Mouse (Mus musculus) heart, postnatal 0 days (tissue): Measurements from ENCODE around the gene Kif20b. TPM values are rescaled to one million over a fixed set of nuclear protein-coding genes. Genes with fewer than 3 reads are reported as not detected.

Experiments used
- ATAC-seq: fragments of 200-750 bp; cut with Nextera tagmentation; 2 replicates; pipeline ENCODE4 v1.8.0; 2017; ENCODE audit warnings: low read depth, moderate number of reproducible peaks, moderate library complexity; ENCODE audit not compliant: insufficient read depth
- DNase-seq: peaks from one replicate; pipeline ENCODE4 v3.0.0-alpha.2; 2016; ENCODE audit warnings: low spot score
- H3K27ac ChIP-seq: fragments of 300-500 bp; sonication (generic); 2 replicates; pipeline ENCODE4 v1.5.1; 2014; ENCODE audit warnings: low read depth, mild to moderate bottlenecking
- H3K27me3 ChIP-seq: fragments of 300-500 bp; sonication (generic); 2 replicates; pipeline ENCODE4 v1.6.1; 2014; ENCODE audit warnings: low read length, mixed read lengths; ENCODE audit not compliant: control insufficient read depth, insufficient read depth
- H3K36me3 ChIP-seq: fragments of 300-500 bp; sonication (generic); replicated peaks from 2 replicates; pipeline ENCODE4 v1.6.1; 2014; ENCODE audit warnings: low read length, mixed read lengths; ENCODE audit not compliant: control insufficient read depth, insufficient read depth
- H3K4me1 ChIP-seq: fragments of 300-500 bp; sonication (generic); 2 replicates; pipeline ENCODE4 v1.6.1; 2014; ENCODE audit warnings: antibody characterized with exemption; ENCODE audit not compliant: control insufficient read depth, insufficient read depth
- H3K4me2 ChIP-seq: fragments of 300-500 bp; sonication (generic); 2 replicates; pipeline ENCODE4 v1.6.1; 2014; ENCODE audit warnings: low read depth, mild to moderate bottlenecking, low read length, moderate library complexity
- H3K4me3 ChIP-seq: fragments of 300-500 bp; sonication (generic); 2 replicates; pipeline ENCODE4 v1.5.1; 2014; ENCODE audit warnings: low read depth, low read length
- H3K9ac ChIP-seq: fragments of 300-500 bp; sonication (generic); replicated peaks from 2 replicates; pipeline ENCODE4 v1.6.1; 2014; ENCODE audit warnings: low read depth, low read length, mixed read lengths
- H3K9me3 ChIP-seq: fragments of 300-500 bp; sonication (generic); replicated peaks from 2 replicates; pipeline ENCODE4 v1.6.1; 2016; ENCODE audit warnings: low read length; ENCODE audit not compliant: control insufficient read depth
- CTCF ChIP-seq: IDR thresholded peaks from 2 replicates; pipeline ENCODE4 v1.5.1; 2016; ENCODE audit warnings: antibody characterized with exemption, control low read depth, low read depth
- EP300 ChIP-seq: IDR thresholded peaks from 2 replicates; pipeline ENCODE4 v1.6.1; 2016; ENCODE audit warnings: antibody characterized with exemption, low read depth
- WGBS: fragments of 180-500 bp; shearing (Covaris S2); extraction: QIAGEN DNeasy Blood & Tissue Kit; methylation state at CpG from one replicate; pipeline ENCODE4 v1.1.7; 2014; 5-methylcytosine and 5-hydroxymethylcytosine counted together
- polyA plus RNA-seq: library from polyadenylated mRNA; unstranded; fragments of >200 nt; fragmentation: Nextera tagmentation; extraction: Ambion mirVana; gene quantifications from 2 replicates; pipeline ENCODE4 v1.2.1, GENCODE M21; 2015
- total RNA-seq: library from RNA; depleted of rRNA; stranded (reverse); fragments of >200 nt; gene quantifications from 2 replicates; pipeline ENCODE4 v1.2.3, GENCODE M21; 2014; ENCODE audit warnings: low replicate concordance

Gene Kif20b
- total and polyA plus RNA-seq, 2 experiments from 2014 or later, result 2.3 to 12.9 TPM

DNA sequence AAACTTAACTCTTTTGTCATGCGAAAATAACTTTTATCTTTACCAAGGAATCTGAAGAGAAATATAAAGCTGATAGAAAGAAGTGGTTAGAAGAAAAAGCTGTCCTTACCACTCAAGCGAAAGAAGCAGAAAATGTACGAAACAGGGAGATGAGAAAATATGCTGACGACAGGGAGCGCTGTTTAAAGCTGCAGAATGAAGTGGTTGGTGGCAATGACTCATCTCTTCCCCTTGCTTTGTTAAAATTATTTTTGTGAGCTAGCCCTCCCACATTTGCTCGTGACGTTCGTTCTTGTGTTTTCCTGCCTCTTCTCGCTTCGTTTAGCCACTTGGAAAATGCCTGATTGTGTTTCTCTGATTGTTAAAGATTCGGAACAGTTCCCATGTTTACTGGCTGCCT, 37.2 kb downstream of the Kif20b start:
- H3K9me3 ChIP-seq, result no peaks in the 10 kb centered on the region
- peaks cover under 1% of the 10 kb centered on the region; the same call in 1 of the 2 replicates for H3K4me1 ChIP-seq
- ATAC-seq, result no peak
- H3K4me3 ChIP-seq, result no peak overlapping the region
- no peak overlapping the region for H3K4me2 ChIP-seq
- H3K9ac ChIP-seq, result no peak overlapping the region
- peaks cover 59% of the 10 kb centered on the region for H3K36me3 ChIP-seq
- H3K27ac ChIP-seq, result no peak overlapping the region
- 61% methylated on average over 11 of the region's 11 CpGs for WGBS
- H3K27me3 ChIP-seq, result no peaks in the 10 kb centered on the region
- peak; percentile 40 for DNase-seq
- no peak; the same call in 1 of the 2 replicates for TF ChIP-seq CTCF
- TF ChIP-seq EP300, result no peak

DNA sequence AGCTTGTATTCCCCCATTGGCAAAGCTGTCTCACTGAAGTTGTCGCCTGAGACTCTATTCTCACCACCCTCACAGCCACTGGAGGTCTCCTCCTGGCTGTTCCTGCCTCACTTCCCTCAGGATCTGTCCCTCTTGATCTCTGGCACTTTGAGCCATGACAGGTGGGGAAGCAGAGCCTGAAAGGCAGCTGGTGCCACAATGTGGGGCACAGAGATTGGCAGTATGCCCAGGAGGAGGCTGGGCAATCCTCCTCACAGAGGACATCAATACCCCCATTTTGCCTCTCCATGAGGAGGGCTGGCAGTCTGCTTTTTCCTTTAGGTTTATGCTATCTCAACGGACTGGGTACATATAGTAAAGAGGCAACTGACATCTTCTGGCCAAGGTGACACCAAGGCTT, 62.6 kb downstream of the Kif20b start:
- 58% methylated on average over 2 of the region's 2 CpGs for WGBS
- Histone ChIP-seq H3K36me3 (no peaks in the 10 kb centered on the region), H3K27ac (no peak overlapping the region), H3K9me3 (no peaks in the 10 kb centered on the region), H3K27me3 (no peaks in the 10 kb centered on the region), H3K4me2 (no peak overlapping the region), H3K4me1 (no peaks in the 10 kb centered on the region), H3K4me3 (no peak overlapping the region), H3K9ac (no peak overlapping the region)
- ATAC-seq, result no peak
- no peak for TF ChIP-seq EP300
- no peak for TF ChIP-seq CTCF
- DNase-seq, result no peak

DNA sequence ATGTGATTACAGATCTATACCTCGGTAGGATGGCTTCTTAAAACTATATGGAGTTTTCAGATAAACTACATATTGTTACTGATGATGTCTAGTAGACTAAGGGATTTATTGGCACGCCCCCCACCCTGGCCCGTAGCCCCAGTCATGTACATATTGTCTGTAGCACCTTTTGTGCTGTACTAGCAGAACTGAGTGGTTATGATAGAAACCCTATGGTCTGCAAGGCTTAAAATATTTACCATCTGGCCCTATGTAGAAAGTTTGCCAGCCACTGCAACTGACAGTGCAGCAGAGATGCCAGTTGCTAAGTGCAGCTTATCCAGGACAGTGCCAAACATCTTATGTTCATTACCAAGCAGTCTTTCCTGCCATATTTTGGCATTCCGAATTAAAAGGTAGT, 68.3 kb downstream of the Kif20b start:
- no peaks in the 10 kb centered on the region for H3K27me3 ChIP-seq
- no peak for DNase-seq
- H3K4me3 ChIP-seq, result no peak overlapping the region
- no peak overlapping the region for H3K4me2 ChIP-seq
- H3K9me3 ChIP-seq, result no peaks in the 10 kb centered on the region
- TF ChIP-seq CTCF (no peak), EP300 (no peak)
- H3K9ac ChIP-seq, result no peak overlapping the region
- no peaks in the 10 kb centered on the region for H3K4me1 ChIP-seq
- 59% methylated on average over 4 of the region's 4 CpGs for WGBS
- ATAC-seq, result no peak
- no peaks in the 10 kb centered on the region for H3K36me3 ChIP-seq
- H3K27ac ChIP-seq, result no peak overlapping the region

DNA sequence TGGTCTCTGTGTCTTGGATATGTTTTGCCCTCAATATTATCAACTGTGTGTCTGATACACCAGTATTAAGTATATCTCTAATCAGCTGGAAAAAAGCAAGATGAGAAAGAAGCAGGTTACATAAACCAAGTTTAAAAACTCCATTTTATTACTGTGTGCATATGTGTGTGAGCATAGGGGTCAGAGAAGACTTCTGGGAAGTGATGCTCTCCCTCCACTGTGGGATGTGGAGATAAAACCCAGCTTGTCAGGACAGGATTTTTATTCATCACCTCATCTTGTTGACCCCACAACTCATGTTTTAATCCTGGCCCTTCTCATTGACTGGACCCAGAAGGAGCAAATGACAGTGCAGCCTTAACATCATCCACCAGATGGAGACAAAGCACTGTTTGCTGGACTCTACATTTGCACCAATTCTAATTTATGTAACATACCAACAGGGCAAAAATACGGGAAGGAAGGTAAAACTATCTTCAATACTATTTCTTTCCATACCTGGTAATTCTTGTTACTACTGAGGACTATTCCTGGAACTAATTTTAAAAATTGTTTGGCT, 70.9 kb downstream of the Kif20b start:
- TF ChIP-seq EP300 (no peak), CTCF (peak; percentile 91)
- Histone ChIP-seq H3K4me3 (no peak overlapping the region), H3K36me3 (no peaks in the 10 kb centered on the region), H3K27me3 (no peaks in the 10 kb centered on the region), H3K27ac (no peak overlapping the region), H3K4me1 (no peaks in the 10 kb centered on the region), H3K9ac (no peak overlapping the region), H3K9me3 (no peaks in the 10 kb centered on the region), H3K4me2 (no peak overlapping the region)
- ATAC-seq (no peak; the same call in 1 of the 2 replicates), DNase-seq (peak; percentile 17)
- 0% methylated on average over 1 of the region's 1 CpGs for WGBS

DNA sequence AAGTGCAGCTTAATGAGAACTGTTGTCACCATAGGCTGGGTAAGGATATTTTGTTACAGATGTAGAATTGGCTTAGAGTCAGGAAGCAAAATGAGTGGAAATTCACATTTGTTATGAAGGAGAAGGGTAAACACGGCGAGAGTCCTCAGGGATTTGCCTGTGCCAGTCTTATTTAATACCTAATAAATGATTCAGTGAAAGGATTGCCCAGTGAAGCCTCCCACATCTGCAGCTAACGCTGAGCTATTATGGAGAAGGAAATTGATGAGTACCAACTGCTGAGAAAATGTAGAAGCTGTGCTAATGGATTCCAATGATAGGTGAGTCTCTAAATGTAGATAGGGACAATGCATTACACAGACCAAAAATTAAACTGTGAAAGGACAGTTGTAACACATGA, 92.9 kb downstream of the Kif20b start:
- whole genome bisulfite sequencing, result 72% methylated on average over 3 of the region's 3 CpGs
- no peak for ATAC-seq

DNA sequence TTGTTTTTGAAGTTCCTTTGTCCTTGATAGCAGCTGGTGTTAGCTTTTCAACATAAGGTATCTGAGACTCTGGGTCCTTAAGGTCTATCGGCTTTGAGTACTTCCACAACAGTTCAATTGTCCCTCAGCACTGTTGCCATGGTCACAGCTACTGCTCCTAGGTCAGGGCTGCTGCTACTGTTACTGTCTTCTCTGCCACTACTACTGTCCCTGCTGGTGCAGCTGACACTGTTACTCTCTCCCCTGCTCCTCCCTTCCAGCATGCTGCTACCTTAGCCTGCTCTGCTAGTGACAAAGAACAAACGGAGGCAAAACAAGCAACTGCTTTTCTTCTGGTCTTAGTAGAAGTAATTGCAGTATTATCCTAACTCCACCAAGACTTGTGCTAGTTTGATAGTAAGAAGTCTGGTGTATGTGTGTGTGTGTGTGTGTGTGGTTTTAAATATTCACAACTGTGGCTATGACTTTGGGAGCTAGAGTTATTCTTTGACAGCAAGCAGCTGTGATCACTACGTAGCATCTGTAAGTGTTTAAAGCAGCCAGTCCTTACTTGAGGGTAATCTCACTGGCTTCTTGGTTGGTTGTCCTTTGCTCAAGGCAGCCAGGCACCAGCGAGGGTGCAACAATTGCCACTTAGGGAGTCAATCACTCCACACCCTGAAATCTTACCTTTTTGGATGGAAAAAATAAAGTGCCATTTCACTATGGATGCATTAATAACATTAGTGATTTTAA, 95.5 kb downstream of the Kif20b start:
- WGBS, result 61% methylated on average over 4 of the region's 4 CpGs
- DNase-seq (no peak), ATAC-seq (no peak)
- H3K27ac ChIP-seq, result no peak overlapping the region
- H3K9ac ChIP-seq, result no peak overlapping the region
- H3K4me1 ChIP-seq, result no peaks in the 10 kb centered on the region
- TF ChIP-seq EP300 (no peak), CTCF (no peak)
- H3K36me3 ChIP-seq, result no peaks in the 10 kb centered on the region
- no peaks in the 10 kb centered on the region for H3K27me3 ChIP-seq
- H3K9me3 ChIP-seq, result no peaks in the 10 kb centered on the region
- no peak overlapping the region for H3K4me3 ChIP-seq
- no peak overlapping the region for H3K4me2 ChIP-seq

More for the DNA sequence above, 92.9 kb downstream of the Kif20b start:
- Histone ChIP-seq H3K4me2 (no peak overlapping the region), H3K4me3 (no peak overlapping the region), H3K36me3 (no peaks in the 10 kb centered on the region), H3K27ac (no peak overlapping the region), H3K4me1 (no peaks in the 10 kb centered on the region), H3K9me3 (no peaks in the 10 kb centered on the region), H3K27me3 (no peaks in the 10 kb centered on the region), H3K9ac (no peak overlapping the region)
- DNase-seq, result no peak
- TF ChIP-seq CTCF (no peak), EP300 (no peak)
